Mouse (Mus musculus) CD4-positive, CD25-positive, alpha-beta regulatory T cell, adult 9 weeks (primary cell): Measurements from ENCODE around the gene Polk. TPM values are rescaled to one million over a fixed set of nuclear protein-coding genes. Genes with fewer than 3 reads are reported as not detected.

Experiments used
- polyA plus RNA-seq: library from polyadenylated mRNA; unstranded; fragments of 100-300 nt; shearing (Covaris generic); gene quantifications from one replicate; pipeline ENCODE4 v1.2.1, GENCODE M21; 2017

The Polk gene
- 23.9 TPM for polyA plus RNA-seq

DNA sequence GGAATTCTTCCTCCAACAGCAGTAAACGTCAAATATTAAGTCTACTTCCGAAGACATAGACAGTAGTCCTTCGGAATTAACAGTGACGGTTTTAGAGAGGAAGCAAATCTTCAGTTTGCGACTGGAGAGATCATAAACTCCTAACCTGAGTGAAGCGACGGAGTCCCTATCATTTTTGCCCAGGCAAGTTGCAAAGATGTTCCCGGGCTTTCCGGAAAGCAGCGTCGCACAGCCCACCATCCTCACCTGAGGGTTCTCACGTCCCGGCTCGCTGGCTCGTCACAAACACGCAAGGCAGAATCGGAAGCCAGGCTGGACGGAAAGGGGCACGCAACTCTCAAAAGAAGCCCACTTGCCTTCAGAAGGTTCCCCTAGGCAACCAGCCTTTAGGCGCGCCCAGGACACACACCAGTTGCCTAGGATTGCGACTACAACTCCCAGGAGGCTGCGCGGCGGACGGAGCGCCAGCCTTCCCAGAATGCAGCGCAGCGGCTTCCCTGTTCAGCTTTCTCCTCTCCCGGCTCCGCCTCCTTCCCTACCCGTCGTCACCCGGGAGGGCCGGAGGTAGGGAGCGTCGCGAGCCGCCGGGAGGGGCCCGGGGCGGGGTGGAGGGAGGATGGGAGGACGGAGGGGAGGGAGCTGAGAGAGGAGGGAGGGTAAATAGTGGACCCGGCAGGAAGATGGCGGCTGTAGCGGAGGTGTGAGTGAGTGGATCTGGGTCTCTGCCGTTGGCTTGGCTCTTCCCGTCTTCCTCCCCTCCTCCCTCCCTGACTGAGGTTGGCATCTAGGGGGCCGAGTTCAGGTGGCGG is at the start of gene Polk, which contains the start of gene Col4a3bp:
Polk (minus strand) TSS at position 499 of the 809 bp plus-strand sequence.
Col4a3bp (plus strand) TSS at position 538 of the 809 bp plus-strand sequence.

DNA sequence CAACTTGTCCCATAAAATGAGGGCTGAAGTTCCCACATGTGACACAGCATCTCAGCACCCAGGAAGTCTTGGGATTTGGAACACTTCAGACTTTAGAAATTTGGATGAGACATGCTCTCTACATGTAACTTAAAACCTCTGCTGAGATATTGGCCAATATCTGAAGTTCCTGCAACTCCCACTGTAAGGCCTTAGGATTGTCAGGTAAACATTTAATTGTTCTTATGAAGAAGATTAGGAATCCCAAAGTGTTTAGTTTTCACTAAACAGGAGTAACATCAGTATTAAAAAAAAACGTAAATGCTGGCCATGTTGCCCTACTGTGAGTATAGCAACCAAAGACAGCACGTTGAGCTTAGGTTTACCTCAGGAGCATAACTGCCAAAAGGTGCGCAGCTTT is 51.9 kb downstream of the Polk start, which contains the start of gene Gm17622:
Gm17622 (plus strand) TSS at position 301 of the 400 bp plus-strand sequence.

DNA sequence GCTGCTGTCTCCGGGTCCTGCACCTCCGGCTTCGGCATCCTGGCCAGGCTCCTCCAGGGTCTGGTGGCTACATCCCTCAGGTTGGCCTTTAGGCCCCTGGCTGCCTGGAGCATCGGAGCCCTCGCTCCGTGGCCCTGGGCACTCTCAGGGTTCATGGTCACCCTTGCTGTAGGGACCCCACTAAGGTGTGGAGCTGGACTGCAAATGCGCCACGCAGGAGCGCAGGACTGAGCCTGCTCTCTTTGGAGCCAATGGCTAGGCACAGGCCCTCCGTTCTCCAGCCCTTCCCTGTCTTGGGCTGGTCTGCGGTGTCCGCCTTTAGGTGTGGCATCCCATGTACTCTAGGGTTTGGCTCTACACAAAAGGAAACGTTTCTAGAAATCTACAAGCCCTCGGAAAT is 71.4 kb downstream of the Polk start, which contains the start of gene Ankdd1b:
Ankdd1b (minus strand) TSS at position 242 of the 400 bp plus-strand sequence.

Other genes starting within 250 kb of the Polk start
- 30.6 TPM for gene Poc5, start 154.3 kb downstream of the Polk start, polyA plus RNA-seq
- gene Ankdd1b, start 71.4 kb downstream of the Polk start, polyA plus RNA-seq = not detected
- not detected for gene Gm17622, start 51.8 kb downstream of the Polk start, polyA plus RNA-seq
- 5.6 TPM for gene Col4a3bp, start within 50 bp of the Polk start, polyA plus RNA-seq
- 82.8 TPM for gene Hmgcr, start 128.4 kb upstream of the Polk start, polyA plus RNA-seq
- gene Ankrd31, start 205.7 kb upstream of the Polk start, polyA plus RNA-seq = not detected